Mouse (Mus musculus) monocyte, adult 5-6 weeks (primary cell): ENCODE results near the gene Emilin3. TPM values are rescaled to one million over a fixed set of nuclear protein-coding genes. Genes with fewer than 3 reads are reported as not detected.

Source experiments
- ATAC-seq: fragments of 153-309, 156-312 bp; replicated peaks from 2 replicates; pipeline ENCODE4 v1.8.0; 2017; ENCODE audit warnings: mild to moderate bottlenecking; ENCODE audit not compliant: low TSS enrichment, insufficient number of reproducible peaks, severe bottlenecking, poor library complexity, low FRiP score
- total RNA-seq: library from RNA; stranded (forward); fragments of 200-1000, 200-491, 200-594 nt; gene quantifications from 3 replicates; pipeline ENCODE4 v1.2.3, GENCODE M21; 2017

The Emilin3 gene
- total RNA-seq, 1 experiment from 2014 or later, result not detected

- no peak for ATAC-seq
Observed at GRCm38 (mm10) chr2:160918154-160918929, 6.2 kb upstream of the Emilin3 start.

DNA sequence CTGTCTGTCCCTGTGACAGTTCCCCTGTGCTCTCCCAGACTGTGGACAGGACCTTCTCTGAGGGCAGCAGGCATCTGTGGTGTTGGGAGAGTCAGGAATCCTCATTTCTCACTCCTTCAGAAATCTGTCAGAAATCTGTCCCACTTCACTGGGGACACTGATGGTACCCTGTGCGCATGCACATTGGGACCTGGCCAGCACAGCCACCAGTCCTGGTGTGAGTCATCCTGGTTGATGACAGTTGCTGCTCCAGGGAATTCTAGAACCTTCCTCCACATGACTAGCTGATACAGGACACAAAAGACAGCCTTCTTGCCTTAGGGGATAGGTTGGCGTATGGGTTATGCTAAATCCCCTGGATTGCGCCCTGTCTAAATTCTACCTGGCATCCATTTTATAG, 5.2 kb upstream of the Emilin3 start:
- ATAC-seq, result no peak

DNA sequence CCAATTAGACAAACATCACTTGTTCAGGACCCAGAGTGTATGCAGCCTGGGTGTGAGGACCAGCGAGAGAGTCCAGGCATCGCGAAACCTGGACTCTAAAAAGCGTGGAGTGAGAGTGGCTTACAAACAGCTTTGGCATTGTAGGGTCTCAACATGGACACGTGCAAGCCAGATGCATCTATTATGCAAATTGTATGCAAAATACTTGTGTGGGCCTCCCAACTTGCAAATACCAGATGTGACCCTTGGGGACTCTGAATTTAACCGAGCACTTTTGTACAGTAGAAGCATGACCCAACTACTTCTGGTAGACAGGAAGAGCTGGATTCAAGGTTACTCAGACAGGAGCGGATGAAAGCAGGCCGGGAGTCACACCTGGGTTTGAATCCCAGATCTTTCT, 4.6 kb upstream of the Emilin3 start:
- no peak for ATAC-seq

DNA sequence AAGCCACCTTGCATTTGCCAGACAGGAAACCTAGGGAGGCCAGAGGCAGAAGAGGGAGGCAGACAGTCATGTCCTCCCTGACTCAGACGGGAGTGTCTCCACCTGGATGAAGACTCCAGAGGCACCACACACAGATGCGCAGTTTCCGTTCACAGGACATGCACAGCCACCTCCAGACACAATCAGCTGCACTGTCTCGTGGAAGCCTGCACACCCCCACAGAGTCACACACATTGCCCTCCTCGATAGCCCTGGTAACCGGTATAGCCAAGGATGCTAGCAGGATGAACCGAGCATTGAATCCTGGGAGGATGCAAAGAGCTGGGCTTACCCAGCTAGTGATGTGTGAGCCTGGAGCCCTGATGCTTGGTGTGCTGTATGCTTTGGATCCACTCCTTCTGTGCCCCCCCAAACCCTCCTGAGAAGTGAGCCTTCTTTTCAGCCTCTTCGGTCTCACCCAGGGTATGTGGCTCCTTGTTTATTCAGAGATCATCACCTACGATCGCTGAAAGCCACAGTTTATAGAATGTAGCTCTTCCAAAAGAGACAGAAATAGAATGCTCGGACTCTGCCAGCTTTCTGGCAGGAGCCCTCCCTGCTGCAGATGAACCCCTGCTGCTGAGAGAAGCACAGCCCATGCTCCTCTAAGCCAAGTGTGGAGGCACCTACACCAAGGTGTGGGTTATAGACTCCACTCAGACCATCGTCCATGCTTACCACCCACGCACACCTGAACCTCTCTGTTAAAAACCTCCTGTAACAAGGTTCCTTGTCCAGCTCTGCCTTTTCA, 3.9 kb upstream of the Emilin3 start:
- no peak for ATAC-seq

- ATAC-seq, result no peak
Observed at GRCm38 (mm10) chr2:160914656-160915055, 2.5 kb upstream of the Emilin3 start.

GRCm38 (mm10) chr2:160911558-160912201, 448 bp downstream of the Emilin3 start:
- no peak for ATAC-seq

GRCm38 (mm10) chr2:160910633-160911032, 1.5 kb downstream of the Emilin3 start:
- no peak for ATAC-seq

DNA sequence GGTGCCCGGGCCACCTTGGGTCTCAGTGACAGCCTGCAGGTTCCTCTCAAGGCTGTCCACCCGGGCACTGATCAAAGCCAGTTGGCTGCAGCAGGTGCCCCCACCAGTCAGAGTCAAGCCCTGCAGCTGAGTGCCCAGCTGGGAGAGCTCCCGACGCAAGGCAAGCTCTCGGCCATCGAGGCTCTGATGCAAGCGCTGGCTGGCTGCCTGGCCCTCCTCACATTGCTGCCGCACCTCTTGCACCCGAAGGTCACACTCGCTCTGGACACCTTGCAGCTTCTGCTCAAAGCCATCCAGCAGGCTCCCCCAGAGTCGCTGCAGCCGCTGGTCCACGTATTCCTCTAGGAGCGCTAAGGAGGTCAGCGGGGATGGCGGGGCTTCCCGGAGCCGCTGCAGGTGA, 3.5 kb downstream of the Emilin3 start:
- ATAC-seq, result no peak

- no peak for ATAC-seq
Observed at GRCm38 (mm10) chr2:160906101-160906500, 6.0 kb downstream of the Emilin3 start.

GRCm38 (mm10) chr2:160905301-160905700, 6.8 kb downstream of the Emilin3 start:
- ATAC-seq, result no peak

GRCm38 (mm10) chr2:160901656-160902412, 10.3 kb downstream of the Emilin3 start:
- ATAC-seq, result no peak

- no peak for ATAC-seq
Observed at GRCm38 (mm10) chr2:160891697-160892096, 20.4 kb downstream of the Emilin3 start.

GRCm38 (mm10) chr2:160891045-160891444, 21.1 kb downstream of the Emilin3 start:
- ATAC-seq, result no peak

GRCm38 (mm10) chr2:160887859-160888258, 24.3 kb downstream of the Emilin3 start:
- no peak for ATAC-seq

DNA sequence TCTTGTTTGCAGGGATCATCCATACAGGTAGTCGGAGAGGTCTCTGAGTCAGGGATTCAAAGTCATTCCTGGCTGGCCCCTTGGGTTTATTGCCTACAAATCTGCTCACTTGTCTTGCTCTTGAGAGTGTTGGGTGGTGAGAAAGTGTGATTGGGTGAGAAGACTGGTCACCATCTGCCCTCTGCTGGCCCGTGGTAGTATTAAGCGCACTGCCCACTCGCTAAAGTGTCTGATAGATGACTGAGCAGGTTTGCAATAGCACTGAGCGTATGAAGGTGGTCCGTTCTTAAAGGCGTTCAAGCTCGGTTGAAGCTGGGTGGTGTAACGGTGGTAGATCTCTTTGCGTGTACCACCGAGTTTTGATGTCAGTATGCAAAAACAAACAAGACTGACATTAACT, 24.8 kb downstream of the Emilin3 start:
- peak; percentile 72 for ATAC-seq

- no peak for ATAC-seq
Observed at GRCm38 (mm10) chr2:160886221-160886620, 25.9 kb downstream of the Emilin3 start.

DNA sequence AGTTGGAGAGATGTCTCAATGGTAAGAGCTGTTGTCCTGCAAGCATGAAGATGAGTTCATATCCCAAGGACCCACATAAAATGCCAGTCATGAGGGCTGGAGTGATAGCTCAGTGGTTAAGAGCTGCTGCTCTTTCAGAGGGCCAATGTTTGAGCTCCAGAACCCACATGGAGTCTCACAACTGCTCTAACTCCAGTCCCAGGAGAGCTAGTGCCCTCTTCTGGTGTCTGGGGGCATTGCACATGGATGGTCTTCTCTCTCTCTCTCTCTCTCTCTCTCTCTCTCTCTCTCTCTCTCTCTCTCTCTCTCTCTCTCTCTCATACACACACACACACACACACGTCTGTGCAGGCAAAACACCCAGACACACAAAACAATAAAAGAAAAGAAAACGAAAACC, 27.3 kb downstream of the Emilin3 start:
- no peak for ATAC-seq

- no peak for ATAC-seq
Observed at GRCm38 (mm10) chr2:160883912-160884311, 28.2 kb downstream of the Emilin3 start.

GRCm38 (mm10) chr2:160882436-160882835, 29.7 kb downstream of the Emilin3 start:
- no peak for ATAC-seq
